Mouse (Mus musculus) T-cell, adult 2 months (primary cell): Measurements from ENCODE around the gene Elovl6.

Source experiments
- DNase-seq: peaks from one replicate; pipeline ENCODE4 v3.0.0; 2022; ENCODE audit warnings: low spot score

Elovl6 gene

DNA sequence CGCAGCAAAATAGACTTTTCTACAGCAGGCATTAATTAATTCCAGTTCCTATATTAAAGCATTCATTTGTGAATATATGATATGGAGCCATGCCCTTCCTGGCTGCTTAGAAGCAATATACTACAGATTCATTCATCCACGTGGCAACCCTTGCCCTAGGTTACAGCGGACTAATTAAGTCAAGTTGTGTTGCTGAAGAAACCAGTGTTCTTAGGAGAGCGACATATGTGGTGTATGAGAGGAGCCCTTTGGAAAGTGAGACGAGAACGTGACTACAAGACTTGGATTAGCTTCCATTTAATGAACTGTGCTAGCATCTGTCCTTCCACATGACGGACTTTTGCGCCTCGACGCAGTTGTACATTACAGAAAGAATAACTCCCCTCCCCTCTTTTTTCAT is 115.2 kb downstream of the Elovl6 start:
- DNase-seq: no peak

DNA sequence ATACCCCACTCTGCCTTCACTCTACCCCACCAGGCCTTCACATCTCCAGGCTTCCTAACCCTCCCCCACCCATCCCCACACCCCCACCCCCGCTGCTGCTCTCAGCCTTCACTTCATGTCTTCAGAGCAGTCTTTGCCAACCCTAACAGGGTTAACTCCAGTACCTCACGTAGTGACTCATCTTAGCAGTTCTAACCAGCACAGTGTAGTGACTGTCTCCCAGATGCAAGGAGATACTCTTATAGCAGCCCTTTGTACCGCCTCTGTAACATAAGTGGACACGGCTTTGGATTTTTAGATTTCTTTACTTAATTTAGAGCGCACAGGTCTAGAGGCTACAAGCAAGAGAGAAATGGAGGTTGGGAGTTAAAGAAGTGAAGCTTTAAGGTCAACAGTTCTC is 116.4 kb downstream of the Elovl6 start:
- DNase-seq: no peak

DNA sequence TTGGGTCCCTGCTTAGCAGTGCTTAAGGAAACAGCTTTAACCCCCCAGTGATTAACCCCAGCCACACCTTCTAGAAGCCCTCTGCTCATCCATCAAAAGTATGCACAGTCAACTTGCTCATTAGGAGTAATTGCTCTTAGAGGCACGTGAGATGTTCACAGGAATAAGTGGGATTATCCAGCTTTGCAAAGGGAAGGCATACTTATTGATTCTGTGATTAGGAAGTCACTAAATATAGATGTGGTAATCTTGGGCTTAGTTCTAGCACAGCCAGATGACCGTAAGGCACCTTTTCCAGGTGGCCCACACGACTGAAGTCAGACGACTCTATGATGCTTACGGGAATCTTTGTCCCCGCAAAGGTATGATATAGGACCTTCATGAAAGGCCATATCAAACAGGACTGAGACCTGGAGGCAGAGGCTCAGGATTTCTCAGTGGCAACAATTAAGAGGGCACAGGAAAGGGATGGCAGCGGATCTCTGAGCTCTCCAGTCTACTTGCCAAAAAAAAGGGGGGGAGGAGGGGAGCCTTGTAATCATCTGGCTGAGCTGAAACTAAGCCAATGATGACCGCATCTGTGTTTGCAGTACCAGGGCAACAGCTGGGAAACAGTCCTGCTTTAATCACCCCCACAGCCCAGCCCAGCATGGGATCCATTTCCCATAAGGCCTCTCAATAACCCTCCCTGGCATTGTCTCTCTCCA is 117.6 kb downstream of the Elovl6 start:
- DNase-seq: no peak

- no peak for DNase-seq
Observed at GRCm38 (mm10) chr3:129650293-129650612, 118.1 kb downstream of the Elovl6 start.

GRCm38 (mm10) chr3:129650931-129651330 is 118.8 kb downstream of the Elovl6 start:
- no peak for DNase-seq

DNA sequence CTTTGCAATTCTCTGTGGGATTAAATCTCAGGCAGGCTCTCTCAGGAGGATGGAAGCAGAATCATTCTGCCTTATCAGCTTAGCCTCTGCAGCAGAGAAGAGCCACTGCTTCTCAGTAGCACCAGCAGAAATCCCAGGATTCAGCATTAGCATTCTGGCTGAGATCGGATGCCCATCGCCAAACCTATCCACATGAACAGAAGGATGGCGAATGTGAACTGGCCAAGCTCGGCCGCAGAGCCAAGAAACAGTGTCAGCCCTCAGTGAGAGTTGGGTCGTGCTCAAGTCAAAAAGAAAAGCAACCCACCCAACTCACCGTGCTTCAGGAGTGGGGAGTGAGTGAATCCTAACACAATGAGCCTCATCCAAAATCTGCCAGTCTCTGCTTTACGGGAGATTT is 119.6 kb downstream of the Elovl6 start:
- DNase-seq: no peak

DNA sequence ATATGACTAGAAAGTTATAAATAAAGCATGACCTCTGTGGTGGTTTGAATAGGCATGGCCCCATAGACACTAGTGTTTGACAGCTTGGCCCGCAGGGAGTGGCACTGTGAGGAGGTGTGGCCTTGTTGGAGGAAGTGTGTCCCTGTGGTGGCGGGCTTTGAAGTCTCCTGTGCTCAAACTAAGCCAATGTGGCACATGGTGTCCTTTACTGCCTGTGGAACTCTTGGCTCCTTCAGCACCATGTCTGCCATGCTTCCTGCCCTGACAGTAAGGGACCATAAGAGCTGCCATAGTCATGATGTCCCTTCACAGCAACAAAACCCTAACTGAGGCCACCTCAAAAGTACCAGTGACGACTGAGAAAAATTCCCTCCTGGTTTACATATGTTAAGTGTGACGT is 120.3 kb downstream of the Elovl6 start:
- peak; percentile 33 for DNase-seq

DNA sequence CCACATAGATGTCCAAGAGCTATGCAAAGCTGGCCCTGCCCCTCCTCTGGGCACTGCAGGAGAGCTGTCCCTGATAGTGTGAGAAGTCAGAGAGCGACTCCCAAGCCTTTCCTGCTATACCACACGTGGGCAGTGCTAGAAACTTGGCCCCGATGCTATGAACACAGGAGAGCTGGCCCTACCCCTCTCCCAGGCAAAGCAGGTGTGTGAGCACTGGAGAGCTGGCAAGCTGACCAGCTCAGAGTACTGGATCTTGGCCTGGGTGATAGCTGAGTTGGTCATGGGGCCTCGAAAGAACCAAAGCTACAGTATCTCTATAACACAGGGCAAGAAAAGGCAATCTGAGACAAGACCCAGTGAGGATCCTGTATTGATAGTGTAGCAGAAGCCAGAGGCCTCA is 124.4 kb downstream of the Elovl6 start:
- no peak for DNase-seq

DNA sequence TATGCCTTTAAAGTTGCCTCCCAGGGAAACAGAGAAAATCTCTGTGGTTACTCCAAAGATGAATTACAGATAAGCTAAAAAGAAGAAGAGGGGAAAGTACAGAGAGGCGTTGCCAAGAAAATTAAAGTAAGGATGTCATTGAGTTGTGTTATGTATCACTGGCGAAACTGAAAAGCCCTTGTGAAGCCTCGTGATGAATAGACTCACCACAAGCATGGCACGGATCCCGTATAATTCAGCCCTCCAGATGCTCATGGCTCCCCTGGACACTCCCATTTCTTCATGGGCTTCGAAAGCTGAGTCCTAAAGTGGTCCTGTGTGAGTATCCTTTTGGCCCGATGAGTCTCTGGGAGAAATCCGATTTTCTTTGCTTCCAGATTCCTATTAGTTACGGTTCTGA is 125.1 kb downstream of the Elovl6 start:
- DNase-seq: no peak

GRCm38 (mm10) chr3:129657775-129658174 is 125.6 kb downstream of the Elovl6 start:
- DNase-seq: no peak

DNA sequence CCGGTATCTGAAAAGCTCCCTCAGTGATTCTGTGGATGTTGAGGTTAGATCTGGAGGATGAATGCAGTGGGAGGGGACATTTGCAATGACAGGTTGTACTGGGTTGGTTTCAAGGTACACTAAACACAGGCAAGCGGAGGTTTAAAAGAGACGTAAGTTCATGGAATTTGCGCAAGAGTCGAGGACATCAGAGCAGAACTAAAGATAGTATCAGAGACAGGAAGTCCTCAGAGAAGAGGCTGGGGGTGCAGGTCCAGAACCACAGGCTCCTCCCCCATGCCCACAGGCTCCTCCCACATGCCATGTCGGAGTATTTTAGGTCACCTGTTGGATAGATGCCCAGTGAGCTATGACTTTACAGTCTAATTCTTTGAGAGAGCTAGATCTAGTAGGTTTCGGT is 126.6 kb downstream of the Elovl6 start:
- peak; percentile 79 for DNase-seq

GRCm38 (mm10) chr3:129663906-129664305 is 131.8 kb downstream of the Elovl6 start:
- no peak for DNase-seq

DNA sequence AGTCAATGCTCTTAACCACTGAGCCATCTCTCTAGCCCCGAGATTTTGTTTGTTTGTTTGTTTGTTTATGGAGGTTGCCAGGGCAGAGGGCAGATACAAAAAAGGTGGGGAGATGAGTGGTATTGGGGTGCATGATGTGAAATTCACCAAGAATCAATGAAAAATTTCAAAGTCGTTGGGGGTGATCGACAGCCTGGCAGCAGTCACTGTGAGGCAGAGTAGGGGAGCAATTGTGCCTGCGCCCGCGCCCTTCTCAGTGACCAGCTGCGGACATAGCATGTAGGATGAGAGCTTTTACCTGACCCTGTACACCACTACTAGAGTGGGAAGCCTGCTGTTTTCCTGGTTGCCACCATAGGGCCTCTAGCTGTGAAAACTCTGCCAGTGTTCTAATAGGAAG is 143.8 kb downstream of the Elovl6 start:
- no peak for DNase-seq

DNA sequence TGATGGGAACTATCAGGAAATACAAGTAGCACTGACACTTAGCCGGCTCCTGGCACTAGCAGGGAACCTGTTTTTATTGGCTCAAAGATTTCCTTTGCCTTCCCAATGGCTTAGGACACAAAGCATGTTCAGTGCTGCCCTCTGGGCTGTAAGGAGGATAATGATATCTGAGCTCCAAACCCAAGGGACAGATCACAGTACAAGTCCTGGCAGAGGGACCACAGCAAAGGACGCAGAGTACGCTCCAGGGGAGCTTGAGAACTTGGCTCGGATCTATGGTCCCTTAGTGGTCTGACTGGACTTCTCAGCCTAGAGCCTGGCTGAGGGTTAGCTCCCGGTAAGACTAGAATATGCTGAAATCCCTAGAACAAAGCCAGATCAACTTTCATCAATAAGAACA is 148.1 kb downstream of the Elovl6 start:
- no peak for DNase-seq

GRCm38 (mm10) chr3:129681841-129682240 is 149.7 kb downstream of the Elovl6 start:
- DNase-seq: no peak

- no peak for DNase-seq
Observed at GRCm38 (mm10) chr3:129682389-129682788, 150.2 kb downstream of the Elovl6 start.

DNA sequence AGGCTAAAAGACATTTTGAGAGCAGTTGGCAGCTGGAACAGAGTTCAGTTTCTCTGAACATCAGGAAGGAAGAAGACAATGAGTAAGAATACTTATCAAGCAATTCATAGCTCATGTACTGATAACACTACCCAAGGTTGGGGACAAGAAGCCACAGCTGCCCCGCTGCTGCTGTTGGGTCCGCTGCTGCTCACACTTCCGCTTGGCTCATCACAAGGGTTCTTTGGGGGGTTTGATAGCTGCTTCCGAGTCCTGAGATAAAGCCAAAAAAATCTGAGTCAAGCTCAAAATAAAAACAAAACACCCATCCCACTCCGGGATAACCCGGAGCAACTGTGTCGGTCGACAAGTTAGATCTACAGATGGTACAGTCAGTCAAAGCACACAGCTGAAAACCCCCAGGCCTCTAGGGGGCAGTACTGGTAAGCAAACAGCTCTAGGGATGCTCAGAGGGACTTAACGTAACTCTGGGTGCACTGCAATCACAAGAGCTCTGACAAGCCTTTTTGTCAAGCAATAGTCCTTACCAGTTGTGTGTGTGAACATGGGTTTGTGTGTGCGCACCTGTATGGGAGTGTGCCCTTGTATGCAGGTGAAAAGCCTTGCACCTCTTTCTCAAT is 151.0 kb downstream of the Elovl6 start:
- peak; percentile 8 for DNase-seq

DNA sequence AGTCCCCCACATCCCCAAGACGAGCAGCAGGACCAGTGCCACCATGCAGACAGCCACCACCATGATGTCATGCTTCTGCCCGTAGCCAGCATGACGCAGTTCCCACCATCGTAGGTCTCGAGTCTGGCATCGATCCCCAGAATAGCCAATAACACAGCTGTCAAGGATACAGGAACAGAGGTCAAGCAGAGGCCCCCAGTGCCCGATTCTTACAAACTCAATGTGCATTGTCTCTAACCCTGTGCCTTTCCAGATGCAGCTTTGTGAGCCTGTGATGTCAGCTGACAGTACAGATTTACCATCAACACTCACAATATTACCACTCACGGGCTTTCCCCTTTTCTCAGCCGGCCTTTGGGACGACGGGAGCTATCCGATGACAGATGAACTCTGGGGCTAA is 154.0 kb downstream of the Elovl6 start:
- no peak for DNase-seq

DNA sequence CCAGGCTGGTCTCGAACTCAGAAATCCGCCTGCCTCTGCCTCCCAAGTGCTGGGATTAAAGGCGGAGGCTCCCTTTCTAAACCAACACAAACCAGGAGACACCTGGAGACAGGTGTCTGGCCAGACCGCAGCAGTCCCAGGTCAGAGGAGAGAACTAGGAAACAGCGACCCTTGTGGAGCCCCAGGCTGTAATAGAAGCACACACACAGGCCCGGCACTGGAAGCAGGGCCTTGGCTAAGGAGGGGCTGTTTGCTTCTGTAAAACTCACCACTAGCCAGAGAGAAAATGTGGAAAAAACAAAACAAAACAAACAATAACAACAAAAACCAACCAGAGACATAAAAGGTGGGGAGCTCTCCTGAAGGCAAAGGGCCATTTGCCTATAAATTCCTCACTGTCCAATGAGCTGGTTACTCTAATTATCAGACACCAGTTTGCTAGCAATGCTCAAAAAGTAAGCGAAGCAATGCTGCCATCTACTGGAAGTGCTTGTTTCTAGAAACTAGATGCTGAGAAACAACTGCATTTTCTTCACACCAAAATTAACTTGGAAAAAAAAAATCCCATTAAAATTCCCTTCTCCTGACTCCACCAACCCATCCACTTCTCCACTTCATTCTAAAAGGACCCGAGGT is 154.7 kb downstream of the Elovl6 start:
- peak; percentile 50 for DNase-seq

DNA sequence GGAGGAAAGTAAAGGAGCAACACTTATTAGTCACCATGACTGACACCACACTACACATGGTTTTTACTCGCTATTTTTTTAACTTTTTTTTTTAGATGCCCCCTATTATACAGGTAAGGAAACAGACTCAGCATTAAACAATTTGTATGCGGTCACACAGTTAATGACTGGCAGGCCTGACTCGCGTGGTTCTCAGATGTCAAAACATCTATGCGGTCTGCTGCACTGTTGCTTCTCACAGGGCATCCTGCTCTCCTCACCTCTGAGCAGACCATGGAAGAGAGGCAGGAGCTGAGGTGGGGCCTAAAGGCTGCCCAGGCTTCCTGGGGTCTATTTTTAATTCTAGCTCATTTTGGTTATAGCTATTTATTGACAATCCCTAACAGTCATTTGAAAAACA is 155.3 kb downstream of the Elovl6 start:
- no peak for DNase-seq
